21 mouse cellular contexts compared by ENCODE assay signal in genomic region chrX:89574913-89575312, GRCm38 (mm10).
DNase-seq lines count a peak whose midpoint lies in the region; ATAC-seq and TF ChIP-seq lines count a peak whose summit lies in the region.
"Had no signal": no experiment of that assay in that cellular context is flagged by ENCODE, and none has a peak within 500 bp of the region (broad histone marks: within the 10 kb centered on the region; RNA-seq: fewer than 3 reads in every experiment).

No protein-coding gene starts in this region.

- no peaks in the 10 kb centered on the region for H3K9me3 ChIP-seq in hindbrain, embryonic 10.5 days
- no peaks in the 10 kb centered on the region for H3K9me3 ChIP-seq in hindbrain, embryonic 14.5 days (ENCODE audit: control insufficient read depth, low read length)
- no peaks in the 10 kb centered on the region for H3K9me3 ChIP-seq in hindbrain, embryonic 13.5 days
- H3K9me3 ChIP-seq in midbrain, postnatal 0 days (ENCODE audit: low read length), result no peaks in the 10 kb centered on the region
- H3K9me3 ChIP-seq: heart, embryonic 12.5 days; limb, embryonic 10.5 days had no signal

- H3K4me1 ChIP-seq in hindbrain, embryonic 10.5 days (replicated peaks), result no peaks in the 10 kb centered on the region
- H3K4me1 ChIP-seq in hindbrain, embryonic 14.5 days (replicated peaks; ENCODE audit: control insufficient read depth, insufficient read depth, low read length), result no peaks in the 10 kb centered on the region
- H3K4me1 ChIP-seq in hindbrain, embryonic 13.5 days (replicated peaks), result no peaks in the 10 kb centered on the region
- H3K4me1 ChIP-seq in midbrain, postnatal 0 days (ENCODE audit: insufficient read depth, low read length), result no peaks in the 10 kb centered on the region
- H3K4me1 ChIP-seq: heart, embryonic 12.5 days; limb, embryonic 10.5 days had no signal

- DNase-seq in hindbrain, embryonic 10.5 days (ENCODE audit: low spot score), result peak; percentile 7
- no peak for DNase-seq in hindbrain, embryonic 14.5 days (ENCODE audit: low spot score)
- peak; percentile 58 for DNase-seq in embryo, embryonic 10.5 days (ENCODE audit: low spot score)
- DNase-seq in midbrain, postnatal 0 days (ENCODE audit: low spot score), result peak; percentile 1
- DNase-seq in heart, adult 11 months, result no peak
- DNase-seq in Muller cell, postnatal 12 days (ENCODE audit: inconsistent ontology term), result no peak
- DNase-seq: adrenal gland, adult 2 months; cerebellum, adult 9-10 months; heart, postnatal 14 days; kidney, adult 9 months; kidney, postnatal 36 days; liver, postnatal 0 days; lung, postnatal 10 days; thymus, postnatal 36 days had no signal

- H3K4me3 ChIP-seq in hindbrain, embryonic 10.5 days, result no peak overlapping the region
- H3K4me3 ChIP-seq in hindbrain, embryonic 14.5 days (replicated peaks; ENCODE audit: low read length), result no peak overlapping the region
- no peak overlapping the region for H3K4me3 ChIP-seq in hindbrain, embryonic 13.5 days
- H3K4me3 ChIP-seq in midbrain, postnatal 0 days (ENCODE audit: low read depth, low read length), result no peak overlapping the region
- H3K4me3 ChIP-seq: heart, embryonic 12.5 days; left cerebral cortex, adult 2 months; limb, embryonic 10.5 days had no signal

- 6% methylated on average over 1 of the region's 1 CpGs for WGBS in hindbrain, embryonic 10.5 days
- WGBS in hindbrain, embryonic 14.5 days, result 44% methylated on average over 1 of the region's 1 CpGs
- WGBS in hindbrain, embryonic 13.5 days, result 33% methylated on average over 1 of the region's 1 CpGs
- 25% methylated on average over 1 of the region's 1 CpGs for WGBS in midbrain, postnatal 0 days

- H3K4me2 ChIP-seq in hindbrain, embryonic 14.5 days (replicated peaks), result no peak overlapping the region
- no peak overlapping the region for H3K4me2 ChIP-seq in hindbrain, embryonic 13.5 days
- no peak overlapping the region for H3K4me2 ChIP-seq in midbrain, postnatal 0 days (ENCODE audit: low read depth, low read length, poor library complexity, severe bottlenecking)
- H3K4me2 ChIP-seq: heart, embryonic 12.5 days had no signal

- H3K27me3 ChIP-seq in hindbrain, embryonic 10.5 days (ENCODE audit: insufficient read depth, poor library complexity, severe bottlenecking), result no peaks in the 10 kb centered on the region
- H3K27me3 ChIP-seq in hindbrain, embryonic 14.5 days (ENCODE audit: control insufficient read depth, insufficient read depth, low read length), result no peaks in the 10 kb centered on the region
- no peaks in the 10 kb centered on the region for H3K27me3 ChIP-seq in hindbrain, embryonic 13.5 days
- H3K27me3 ChIP-seq in midbrain, postnatal 0 days (ENCODE audit: insufficient read depth, low read length), result no peaks in the 10 kb centered on the region
- H3K27me3 ChIP-seq: heart, embryonic 12.5 days had no signal

- no peak for ATAC-seq in hindbrain, embryonic 14.5 days (ENCODE audit: low FRiP score)
- peak; percentile 73; the same call in 1 of the 2 replicates for ATAC-seq in hindbrain, embryonic 13.5 days (ENCODE audit: low FRiP score)
- no peak for ATAC-seq in midbrain, postnatal 0 days (ENCODE audit: low FRiP score)
- ATAC-seq in granulocyte monocyte progenitor cell, adult 5-6 weeks (replicated peaks; ENCODE audit: poor library complexity, severe bottlenecking), result no peak
- ATAC-seq: forebrain, embryonic 16.5 days; inflammation-experienced regulatory T-cells, adult 6 months; liver, postnatal 0 days had no signal

- no peak for TF ChIP-seq CTCF in midbrain, postnatal 0 days (IDR thresholded peaks at IDR 0.05)

- H3K27ac ChIP-seq in hindbrain, embryonic 10.5 days, result no peak overlapping the region
- H3K27ac ChIP-seq in hindbrain, embryonic 14.5 days, result no peak overlapping the region
- no peak overlapping the region for H3K27ac ChIP-seq in hindbrain, embryonic 13.5 days
- H3K27ac ChIP-seq in midbrain, postnatal 0 days (ENCODE audit: low read depth, low read length), result no peak overlapping the region
- H3K27ac ChIP-seq: left cerebral cortex, adult 2 months; limb, embryonic 10.5 days had no signal

- no peak overlapping the region for H3K9ac ChIP-seq in hindbrain, embryonic 14.5 days
- no peak overlapping the region for H3K9ac ChIP-seq in hindbrain, embryonic 13.5 days
- H3K9ac ChIP-seq in midbrain, postnatal 0 days (replicated peaks; ENCODE audit: low read length, poor library complexity, severe bottlenecking), result no peak overlapping the region
- H3K9ac ChIP-seq: heart, embryonic 12.5 days; liver, postnatal 0 days had no signal

- H3K36me3 ChIP-seq in hindbrain, embryonic 10.5 days, result no peaks in the 10 kb centered on the region
- no peaks in the 10 kb centered on the region for H3K36me3 ChIP-seq in hindbrain, embryonic 14.5 days (replicated peaks; ENCODE audit: control insufficient read depth, insufficient read depth)
- no peaks in the 10 kb centered on the region for H3K36me3 ChIP-seq in hindbrain, embryonic 13.5 days
- H3K36me3 ChIP-seq in midbrain, postnatal 0 days (ENCODE audit: insufficient read depth, low read length), result no peaks in the 10 kb centered on the region
- H3K36me3 ChIP-seq: heart, embryonic 12.5 days; limb, embryonic 10.5 days had no signal

Comparison
In these comparisons a context has a peak if more than half of its experiments do, and no peak if none do; other contexts are left out.
1. DNase-seq: peak in hindbrain, embryonic 10.5 days (single experiment), embryo, embryonic 10.5 days (single experiment) and midbrain, postnatal 0 days (single experiment); none in hindbrain, embryonic 14.5 days (single experiment), heart, adult 11 months (single experiment) and Muller cell, postnatal 12 days (single experiment).